Mouse (Mus musculus) lung, postnatal 0 days (tissue): ENCODE measurements at regions not wholly inside any gene's neighbourhood (a gene's known extent, or its start where the extent isn't known, plus 50 kb on each side); places are given as distances from the start of the nearest gene placed in this dataset.

Experiments
- CTCF ChIP-seq: IDR thresholded peaks from 2 replicates; pipeline ENCODE4 v1.5.1; 2016; ENCODE audit warnings: antibody characterized with exemption, mild to moderate bottlenecking
- EP300 ChIP-seq: IDR thresholded peaks from 2 replicates; pipeline ENCODE4 v1.6.1; 2016; ENCODE audit warnings: antibody characterized with exemption, mild to moderate bottlenecking, control low read depth

- no peak for TF ChIP-seq EP300
- no peak for TF ChIP-seq CTCF
These were observed 472.3 kb upstream of the Btbd3 start for GRCm38 (mm10) chr2:137784091-137784490.
